Mouse (Mus musculus): Measurements from ENCODE around the gene Ube2b.
A peak's percentile ranks its signal among the peaks of the same experiment; 100 is the strongest.

Gene Ube2b

GRCm38 (mm10) chr11:51967443-51968401 is 32.8 kb downstream of the Ube2b start, which contains the start of gene Cdkn2aipnl:
Gene Cdkn2aipnl, plus strand, starts transcription at chr11:51967661.
- peak; percentile 96 for DNase-seq

- no peak for DNase-seq
Measured at GRCm38 (mm10) chr11:51966651-51967050, 33.9 kb downstream of the Ube2b start.

GRCm38 (mm10) chr11:51962277-51962676 is 38.3 kb downstream of the Ube2b start:
- DNase-seq, result no peak

- DNase-seq, result no peak
Measured at GRCm38 (mm10) chr11:51961761-51962160, 38.8 kb downstream of the Ube2b start.

GRCm38 (mm10) chr11:51960967-51961471 is 39.5 kb downstream of the Ube2b start:
- no peak for DNase-seq

GRCm38 (mm10) chr11:51960061-51960460 is 40.5 kb downstream of the Ube2b start:
- no peak for DNase-seq

GRCm38 (mm10) chr11:51959511-51959910 is 41.1 kb downstream of the Ube2b start:
- DNase-seq, result no peak

- DNase-seq, result no peak
Measured at GRCm38 (mm10) chr11:51957760-51958159, 42.8 kb downstream of the Ube2b start.

GRCm38 (mm10) chr11:51956112-51956511 is 44.5 kb downstream of the Ube2b start:
- no peak for DNase-seq

- no peak for DNase-seq
Measured at GRCm38 (mm10) chr11:51951861-51952420, 48.6 kb downstream of the Ube2b start.

- DNase-seq, result no peak
Measured at GRCm38 (mm10) chr11:51949919-51950318, 50.6 kb downstream of the Ube2b start.

GRCm38 (mm10) chr11:51949155-51949840 is 51.3 kb downstream of the Ube2b start:
- DNase-seq, result no peak

GRCm38 (mm10) chr11:51946144-51946543 is 54.4 kb downstream of the Ube2b start:
- peak; percentile 36 for DNase-seq

GRCm38 (mm10) chr11:51945548-51945947 is 55.0 kb downstream of the Ube2b start:
- peak; percentile 64 for DNase-seq

GRCm38 (mm10) chr11:51944239-51944638 is 56.3 kb downstream of the Ube2b start:
- DNase-seq, result no peak

GRCm38 (mm10) chr11:51943500-51943841 is 57.1 kb downstream of the Ube2b start:
- DNase-seq, result no peak

- peak; percentile 16 for DNase-seq
Measured at GRCm38 (mm10) chr11:51942602-51943499, 57.7 kb downstream of the Ube2b start.

- peak; percentile 12 for DNase-seq
Measured at GRCm38 (mm10) chr11:51940511-51940955, 60.0 kb downstream of the Ube2b start.

GRCm38 (mm10) chr11:51939590-51939955 is 61.0 kb downstream of the Ube2b start:
- DNase-seq, result no peak

- DNase-seq, result no peak
Measured at GRCm38 (mm10) chr11:51938817-51939589, 61.6 kb downstream of the Ube2b start.

GRCm38 (mm10) chr11:51937361-51937781 is 63.2 kb downstream of the Ube2b start:
- DNase-seq, result no peak

Data from right cerebral cortex, postnatal 25 days (tissue).